Mouse (Mus musculus): ENCODE data around the gene Hhex. TPM values are rescaled to one million over a fixed set of nuclear protein-coding genes. Genes with fewer than 3 reads are reported as not detected.

Hhex gene
- polyA plus RNA-seq, 1 experiment from 2014 or later: 3.9 TPM

- ATAC-seq (replicated peaks; ENCODE audit: insufficient number of reproducible peaks, low FRiP score, low TSS enrichment, low read depth) (no peak), DNase-seq (ENCODE audit: low spot score) (no peak)
- no peak overlapping the region for H3K4me2 ChIP-seq (ENCODE audit: low read depth, low read length)
- H3K9ac ChIP-seq (replicated peaks; ENCODE audit: low read length): no peak overlapping the region
- H3K9me3 ChIP-seq (replicated peaks; ENCODE audit: control insufficient read depth, low read length): no peaks in the 10 kb centered on the region
- peaks cover 39% of the 10 kb centered on the region for H3K27me3 ChIP-seq (ENCODE audit: control insufficient read depth, insufficient read depth, low read length)
- H3K27ac ChIP-seq (replicated peaks; ENCODE audit: low read depth, low read length): no peak overlapping the region
- no peaks in the 10 kb centered on the region for H3K36me3 ChIP-seq (replicated peaks; ENCODE audit: control insufficient read depth, insufficient read depth, low read depth, low read length)
- 73% methylated on average over 4 of the region's 4 CpGs for WGBS
- no peaks in the 10 kb centered on the region for H3K4me1 ChIP-seq (ENCODE audit: control insufficient read depth, insufficient read depth, low read length)
- H3K4me3 ChIP-seq (ENCODE audit: low read depth, low read length): no peak overlapping the region
Measured at GRCm38 (mm10) chr19:37440181-37440580, 5.6 kb downstream of the Hhex start.

GRCm38 (mm10) chr19:37440708-37441475 is 6.3 kb downstream of the Hhex start:
- no peak overlapping the region for H3K9ac ChIP-seq (replicated peaks; ENCODE audit: low read length)
- no peak overlapping the region for H3K27ac ChIP-seq (replicated peaks; ENCODE audit: low read depth, low read length)
- H3K4me3 ChIP-seq (ENCODE audit: low read depth, low read length): no peak overlapping the region
- no peak overlapping the region for H3K4me2 ChIP-seq (ENCODE audit: low read depth, low read length)
- 68% methylated on average over 14 of the region's 16 CpGs for WGBS
- no peaks in the 10 kb centered on the region for H3K4me1 ChIP-seq (ENCODE audit: control insufficient read depth, insufficient read depth, low read length)
- peaks cover 32% of the 10 kb centered on the region for H3K27me3 ChIP-seq (ENCODE audit: control insufficient read depth, insufficient read depth, low read length)
- H3K36me3 ChIP-seq (replicated peaks; ENCODE audit: control insufficient read depth, insufficient read depth, low read depth, low read length): no peaks in the 10 kb centered on the region
- no peak for ATAC-seq (replicated peaks; ENCODE audit: insufficient number of reproducible peaks, low FRiP score, low TSS enrichment, low read depth)
- no peak for DNase-seq (ENCODE audit: low spot score)
- H3K9me3 ChIP-seq (replicated peaks; ENCODE audit: control insufficient read depth, low read length): no peaks in the 10 kb centered on the region

- WGBS: 79% methylated on average over 10 of the region's 10 CpGs
Measured at GRCm38 (mm10) chr19:37442524-37443286, 8.1 kb downstream of the Hhex start.

GRCm38 (mm10) chr19:37443631-37444140 is 9.1 kb downstream of the Hhex start:
- no peak overlapping the region for H3K9ac ChIP-seq (replicated peaks; ENCODE audit: low read length)
- peaks cover 11% of the 10 kb centered on the region for H3K27me3 ChIP-seq (ENCODE audit: control insufficient read depth, insufficient read depth, low read length)
- H3K4me2 ChIP-seq (ENCODE audit: low read depth, low read length): no peak overlapping the region
- no peaks in the 10 kb centered on the region for H3K4me1 ChIP-seq (ENCODE audit: control insufficient read depth, insufficient read depth, low read length)
- no peak overlapping the region for H3K27ac ChIP-seq (replicated peaks; ENCODE audit: low read depth, low read length)
- H3K9me3 ChIP-seq (replicated peaks; ENCODE audit: control insufficient read depth, low read length): no peaks in the 10 kb centered on the region
- no peaks in the 10 kb centered on the region for H3K36me3 ChIP-seq (replicated peaks; ENCODE audit: control insufficient read depth, insufficient read depth, low read depth, low read length)
- WGBS: 63% methylated on average over 4 of the region's 4 CpGs
- DNase-seq (ENCODE audit: low spot score): no peak
- ATAC-seq (replicated peaks; ENCODE audit: insufficient number of reproducible peaks, low FRiP score, low TSS enrichment, low read depth): no peak
- H3K4me3 ChIP-seq (ENCODE audit: low read depth, low read length): no peak overlapping the region

More at GRCm38 (mm10) chr19:37442524-37443286, 8.1 kb downstream of the Hhex start:
- no peaks in the 10 kb centered on the region for H3K4me1 ChIP-seq (ENCODE audit: control insufficient read depth, insufficient read depth, low read length)
- DNase-seq (ENCODE audit: low spot score) (no peak), ATAC-seq (replicated peaks; ENCODE audit: insufficient number of reproducible peaks, low FRiP score, low TSS enrichment, low read depth) (no peak)
- H3K27ac ChIP-seq (replicated peaks; ENCODE audit: low read depth, low read length): no peak overlapping the region
- no peak overlapping the region for H3K9ac ChIP-seq (replicated peaks; ENCODE audit: low read length)
- H3K4me3 ChIP-seq (ENCODE audit: low read depth, low read length): no peak overlapping the region
- H3K4me2 ChIP-seq (ENCODE audit: low read depth, low read length): no peak overlapping the region
- peaks cover 14% of the 10 kb centered on the region for H3K27me3 ChIP-seq (ENCODE audit: control insufficient read depth, insufficient read depth, low read length)
- H3K36me3 ChIP-seq (replicated peaks; ENCODE audit: control insufficient read depth, insufficient read depth, low read depth, low read length): no peaks in the 10 kb centered on the region
- no peaks in the 10 kb centered on the region for H3K9me3 ChIP-seq (replicated peaks; ENCODE audit: control insufficient read depth, low read length)

GRCm38 (mm10) chr19:37448212-37448611 is 13.6 kb downstream of the Hhex start:
- no peak overlapping the region for H3K9ac ChIP-seq (replicated peaks; ENCODE audit: low read length)
- no peaks in the 10 kb centered on the region for H3K9me3 ChIP-seq (replicated peaks; ENCODE audit: control insufficient read depth, low read length)
- 74% methylated on average over 5 of the region's 5 CpGs for WGBS
- H3K4me2 ChIP-seq (ENCODE audit: low read depth, low read length): no peak overlapping the region
- no peak for DNase-seq (ENCODE audit: low spot score)
- no peak for ATAC-seq (replicated peaks; ENCODE audit: insufficient number of reproducible peaks, low FRiP score, low TSS enrichment, low read depth)
- no peak overlapping the region for H3K27ac ChIP-seq (replicated peaks; ENCODE audit: low read depth, low read length)
- no peaks in the 10 kb centered on the region for H3K27me3 ChIP-seq (ENCODE audit: control insufficient read depth, insufficient read depth, low read length)
- H3K4me3 ChIP-seq (ENCODE audit: low read depth, low read length): no peak overlapping the region
- no peaks in the 10 kb centered on the region for H3K4me1 ChIP-seq (ENCODE audit: control insufficient read depth, insufficient read depth, low read length)
- H3K36me3 ChIP-seq (replicated peaks; ENCODE audit: control insufficient read depth, insufficient read depth, low read depth, low read length): no peaks in the 10 kb centered on the region

GRCm38 (mm10) chr19:37449246-37449645 is 14.6 kb downstream of the Hhex start:
- H3K27ac ChIP-seq (replicated peaks; ENCODE audit: low read depth, low read length): no peak overlapping the region
- no peak overlapping the region for H3K9ac ChIP-seq (replicated peaks; ENCODE audit: low read length)
- no peaks in the 10 kb centered on the region for H3K9me3 ChIP-seq (replicated peaks; ENCODE audit: control insufficient read depth, low read length)
- ATAC-seq (replicated peaks; ENCODE audit: insufficient number of reproducible peaks, low FRiP score, low TSS enrichment, low read depth) (no peak), DNase-seq (ENCODE audit: low spot score) (no peak)
- H3K4me3 ChIP-seq (ENCODE audit: low read depth, low read length): no peak overlapping the region
- H3K36me3 ChIP-seq (replicated peaks; ENCODE audit: control insufficient read depth, insufficient read depth, low read depth, low read length): no peaks in the 10 kb centered on the region
- WGBS: 77% methylated on average over 3 of the region's 3 CpGs
- H3K27me3 ChIP-seq (ENCODE audit: control insufficient read depth, insufficient read depth, low read length): no peaks in the 10 kb centered on the region
- H3K4me2 ChIP-seq (ENCODE audit: low read depth, low read length): no peak overlapping the region
- H3K4me1 ChIP-seq (ENCODE audit: control insufficient read depth, insufficient read depth, low read length): no peaks in the 10 kb centered on the region

GRCm38 (mm10) chr19:37455528-37455927 is 20.9 kb downstream of the Hhex start:
- 89% methylated on average over 2 of the region's 2 CpGs for WGBS
- Histone ChIP-seq H3K4me3 (ENCODE audit: low read depth, low read length) (no peak overlapping the region), H3K27me3 (ENCODE audit: control insufficient read depth, insufficient read depth, low read length) (no peaks in the 10 kb centered on the region), H3K27ac (replicated peaks; ENCODE audit: low read depth, low read length) (no peak overlapping the region), H3K9ac (replicated peaks; ENCODE audit: low read length) (no peak overlapping the region), H3K4me2 (ENCODE audit: low read depth, low read length) (no peak overlapping the region), H3K4me1 (ENCODE audit: control insufficient read depth, insufficient read depth, low read length) (no peaks in the 10 kb centered on the region), H3K36me3 (replicated peaks; ENCODE audit: control insufficient read depth, insufficient read depth, low read depth, low read length) (no peaks in the 10 kb centered on the region), H3K9me3 (replicated peaks; ENCODE audit: control insufficient read depth, low read length) (no peaks in the 10 kb centered on the region)
- no peak for DNase-seq (ENCODE audit: low spot score)
- ATAC-seq (replicated peaks; ENCODE audit: insufficient number of reproducible peaks, low FRiP score, low TSS enrichment, low read depth): no peak

- H3K4me1 ChIP-seq (ENCODE audit: control insufficient read depth, insufficient read depth, low read length): no peaks in the 10 kb centered on the region
- H3K9me3 ChIP-seq (replicated peaks; ENCODE audit: control insufficient read depth, low read length): no peaks in the 10 kb centered on the region
- DNase-seq (ENCODE audit: low spot score) (no peak), ATAC-seq (replicated peaks; ENCODE audit: insufficient number of reproducible peaks, low FRiP score, low TSS enrichment, low read depth) (no peak)
- H3K27me3 ChIP-seq (ENCODE audit: control insufficient read depth, insufficient read depth, low read length): no peaks in the 10 kb centered on the region
- no peak overlapping the region for H3K9ac ChIP-seq (replicated peaks; ENCODE audit: low read length)
- no peak overlapping the region for H3K27ac ChIP-seq (replicated peaks; ENCODE audit: low read depth, low read length)
- H3K4me3 ChIP-seq (ENCODE audit: low read depth, low read length): no peak overlapping the region
- WGBS: 98% methylated on average over 1 of the region's 1 CpGs
- H3K4me2 ChIP-seq (ENCODE audit: low read depth, low read length): no peak overlapping the region
- H3K36me3 ChIP-seq (replicated peaks; ENCODE audit: control insufficient read depth, insufficient read depth, low read depth, low read length): no peaks in the 10 kb centered on the region
Measured at GRCm38 (mm10) chr19:37455961-37456360, 21.4 kb downstream of the Hhex start.

Data from embryonic facial prominence, embryonic 11.5 days (tissue).